Mouse (Mus musculus): Measurements from ENCODE around the gene Kcnn1. TPM values are rescaled to one million over a fixed set of nuclear protein-coding genes. Genes with fewer than 3 reads are reported as not detected.

Gene Kcnn1
- total and polyA plus RNA-seq, 2 experiments, result 6.2 to 8.4 TPM

- 1% methylated on average over 46 of the region's 46 CpGs for WGBS
- peak within 1 kb of the TSS; percentile 82 for H3K9ac ChIP-seq (ENCODE audit: low read depth, low read length)
- H3K27ac ChIP-seq (replicated peaks; ENCODE audit: insufficient read depth, low read depth, low read length), result peak within 1 kb of the TSS; percentile 43
- no peaks in the 10 kb centered on the region for H3K27me3 ChIP-seq (ENCODE audit: control insufficient read depth, insufficient read depth, low read length)
- 0 out of 2 replicates have a peak, but pooled peaks cover 2% of the 10 kb centered on the region for H3K4me1 ChIP-seq (ENCODE audit: control insufficient read depth, insufficient read depth, low read length)
- peak within 1 kb of the TSS; percentile 78 for H3K4me3 ChIP-seq (ENCODE audit: insufficient read depth, low read depth, low read length)
- TF ChIP-seq CTCF (IDR thresholded peaks at IDR 0.05; ENCODE audit: low read depth, low read length) (peak; percentile 90), POLR2A (IDR thresholded peaks at IDR 0.05; ENCODE audit: extremely low read depth, insufficient read depth, low read length) (0 out of 2 replicates have a peak, but pooled peaks have one; percentile 29)
- H3K36me3 ChIP-seq (ENCODE audit: control insufficient read depth, insufficient read depth, low read length), result no peaks in the 10 kb centered on the region
- DNase-seq (ENCODE audit: extremely low read depth, low read depth, low spot score), result peak; percentile 74
- no peaks in the 10 kb centered on the region for H3K79me2 ChIP-seq (ENCODE audit: control insufficient read depth, insufficient read depth, low read length)
Measured at GRCm38 (mm10) chr8:70873364-70873985, 10.4 kb upstream of the Kcnn1 start, which contains the start of gene Ccdc124. TSS of gene Ccdc124 (minus strand) at chr8:70873935.

DNA sequence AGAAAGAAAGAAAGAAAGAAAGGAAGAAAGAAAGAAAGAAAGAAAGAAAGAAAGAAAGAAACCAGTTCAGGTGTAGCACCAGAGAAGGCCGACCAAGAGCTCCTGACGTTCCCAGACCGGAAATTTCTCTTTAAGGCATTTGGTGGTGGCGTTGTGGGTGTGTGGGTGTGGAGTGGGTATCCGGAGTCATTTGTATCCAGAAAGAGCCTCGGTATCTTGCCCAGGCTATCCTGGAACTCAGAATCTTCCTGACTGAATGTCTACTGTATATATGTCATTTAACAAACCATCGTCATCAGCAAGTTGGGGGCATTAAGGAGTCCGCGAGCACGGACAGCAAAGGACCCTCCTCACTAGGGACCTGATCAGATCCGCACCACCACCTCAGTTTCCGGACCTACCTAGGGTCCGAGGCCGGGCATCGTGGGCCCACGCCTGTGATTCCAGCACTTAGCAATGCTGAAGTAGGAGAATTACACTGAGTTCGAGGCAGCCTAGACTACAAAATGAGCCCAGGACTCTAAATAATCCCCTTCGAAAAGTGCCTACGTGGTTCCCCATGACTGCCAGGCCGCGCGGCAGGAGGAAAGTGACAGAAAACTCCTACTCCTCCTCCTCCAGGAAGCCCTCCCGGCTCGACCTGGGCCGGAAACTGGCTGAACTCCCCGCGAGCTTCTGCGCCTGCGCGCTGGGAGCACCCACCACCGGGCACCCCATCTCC is 9.7 kb upstream of the Kcnn1 start:
- Histone ChIP-seq H3K27ac (replicated peaks; ENCODE audit: insufficient read depth, low read depth, low read length) (no peak overlapping the region; the same call in 1 of the 2 replicates), H3K4me1 (ENCODE audit: control insufficient read depth, insufficient read depth, low read length) (0 out of 2 replicates have a peak, but pooled peaks cover 2% of the 10 kb centered on the region), H3K36me3 (ENCODE audit: control insufficient read depth, insufficient read depth, low read length) (no peaks in the 10 kb centered on the region), H3K79me2 (ENCODE audit: control insufficient read depth, insufficient read depth, low read length) (no peaks in the 10 kb centered on the region), H3K4me3 (ENCODE audit: insufficient read depth, low read depth, low read length) (peak overlapping the region; percentile 78), H3K27me3 (ENCODE audit: control insufficient read depth, insufficient read depth, low read length) (no peaks in the 10 kb centered on the region), H3K9ac (ENCODE audit: low read depth, low read length) (peak overlapping the region; percentile 82)
- 4% methylated on average over 31 of the region's 31 CpGs for WGBS
- no peak for TF ChIP-seq POLR2A (IDR thresholded peaks at IDR 0.05; ENCODE audit: extremely low read depth, insufficient read depth, low read length)
- no peak for TF ChIP-seq CTCF (IDR thresholded peaks at IDR 0.05; ENCODE audit: low read depth, low read length)
- DNase-seq (ENCODE audit: extremely low read depth, low read depth, low spot score), result peak; percentile 34

DNA sequence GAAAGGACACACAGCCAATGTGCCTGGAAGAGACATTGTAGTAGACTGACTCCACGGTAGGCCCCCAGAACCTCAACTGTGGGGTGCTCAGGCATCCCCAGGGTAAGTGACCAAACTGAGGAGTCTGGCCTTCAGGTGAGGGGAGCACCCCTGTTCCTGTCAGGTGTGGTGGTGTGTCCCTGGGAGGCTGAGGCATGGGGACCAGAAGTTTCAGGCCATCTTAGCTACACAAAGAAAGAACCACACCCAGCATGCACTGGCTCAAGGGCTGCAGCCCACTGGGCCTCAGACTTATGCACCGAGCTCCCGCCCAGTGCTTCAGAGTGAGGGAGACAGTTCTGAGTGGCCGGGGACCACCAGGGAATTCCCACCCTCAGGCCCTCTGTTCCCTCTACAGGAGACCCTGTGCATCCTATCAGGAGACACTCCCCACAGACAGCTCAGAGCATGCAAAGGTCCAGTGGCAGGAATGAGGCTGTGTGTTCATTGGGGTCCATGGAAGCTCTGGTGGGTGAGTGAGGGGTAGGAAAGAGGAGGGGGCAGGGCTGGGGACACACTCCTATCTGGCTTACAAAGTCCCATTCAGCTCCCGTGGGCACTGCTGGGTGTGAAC is 8.2 kb upstream of the Kcnn1 start:
- Histone ChIP-seq H3K27me3 (ENCODE audit: control insufficient read depth, insufficient read depth, low read length) (no peaks in the 10 kb centered on the region), H3K79me2 (ENCODE audit: control insufficient read depth, insufficient read depth, low read length) (no peaks in the 10 kb centered on the region), H3K9ac (ENCODE audit: low read depth, low read length) (no peak overlapping the region), H3K4me3 (ENCODE audit: insufficient read depth, low read depth, low read length) (no peak overlapping the region), H3K4me1 (ENCODE audit: control insufficient read depth, insufficient read depth, low read length) (0 out of 2 replicates have a peak, but pooled peaks cover 2% of the 10 kb centered on the region), H3K36me3 (ENCODE audit: control insufficient read depth, insufficient read depth, low read length) (no peaks in the 10 kb centered on the region), H3K27ac (replicated peaks; ENCODE audit: insufficient read depth, low read depth, low read length) (no peak overlapping the region)
- TF ChIP-seq POLR2A (IDR thresholded peaks at IDR 0.05; ENCODE audit: extremely low read depth, insufficient read depth, low read length) (no peak), CTCF (IDR thresholded peaks at IDR 0.05; ENCODE audit: low read depth, low read length) (no peak)
- whole genome bisulfite sequencing, result 86% methylated on average over 5 of the region's 5 CpGs
- no peak for DNase-seq (ENCODE audit: extremely low read depth, low read depth, low spot score)

DNA sequence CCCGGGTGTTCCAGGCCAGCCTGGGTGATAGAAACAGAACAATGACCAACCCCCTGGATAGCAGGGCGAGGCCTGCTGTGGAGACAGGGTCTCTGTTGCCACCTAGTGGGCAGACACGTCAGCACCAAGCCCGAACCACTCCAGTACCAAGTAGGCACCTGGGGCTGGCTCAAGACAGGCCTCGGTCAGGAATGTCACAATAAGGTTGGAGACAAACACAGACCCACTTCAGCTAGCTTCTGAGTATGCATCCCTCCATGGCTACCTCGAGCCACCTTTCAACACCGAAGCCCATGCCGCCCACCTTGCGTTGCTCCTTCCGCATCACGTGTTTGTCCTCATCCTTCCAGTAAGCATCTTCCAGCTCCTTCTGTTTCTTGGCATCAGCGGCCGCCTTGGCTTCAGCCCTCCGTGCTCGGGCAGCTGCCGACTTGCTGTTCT is 6.6 kb upstream of the Kcnn1 start:
- no peak overlapping the region for H3K9ac ChIP-seq (ENCODE audit: low read depth, low read length)
- H3K79me2 ChIP-seq (ENCODE audit: control insufficient read depth, insufficient read depth, low read length), result no peaks in the 10 kb centered on the region
- H3K27me3 ChIP-seq (ENCODE audit: control insufficient read depth, insufficient read depth, low read length), result no peaks in the 10 kb centered on the region
- no peak overlapping the region for H3K4me3 ChIP-seq (ENCODE audit: insufficient read depth, low read depth, low read length)
- peak; percentile 40 for DNase-seq (ENCODE audit: extremely low read depth, low read depth, low spot score)
- no peaks in the 10 kb centered on the region for H3K36me3 ChIP-seq (ENCODE audit: control insufficient read depth, insufficient read depth, low read length)
- WGBS, result 51% methylated on average over 16 of the region's 16 CpGs
- no peak overlapping the region for H3K27ac ChIP-seq (replicated peaks; ENCODE audit: insufficient read depth, low read depth, low read length)
- H3K4me1 ChIP-seq (ENCODE audit: control insufficient read depth, insufficient read depth, low read length), result peaks cover 9% of the 10 kb centered on the region; the same call in 1 of the 2 replicates
- TF ChIP-seq CTCF (IDR thresholded peaks at IDR 0.05; ENCODE audit: low read depth, low read length), result peak; percentile 99
- no peak for TF ChIP-seq POLR2A (IDR thresholded peaks at IDR 0.05; ENCODE audit: extremely low read depth, insufficient read depth, low read length)

- DNase-seq (ENCODE audit: extremely low read depth, low read depth, low spot score), result no peak
- no peaks in the 10 kb centered on the region for H3K79me2 ChIP-seq (ENCODE audit: control insufficient read depth, insufficient read depth, low read length)
- TF ChIP-seq POLR2A (IDR thresholded peaks at IDR 0.05; ENCODE audit: extremely low read depth, insufficient read depth, low read length) (no peak), CTCF (IDR thresholded peaks at IDR 0.05; ENCODE audit: low read depth, low read length) (no peak)
- 63% methylated on average over 5 of the region's 5 CpGs for WGBS
- H3K9ac ChIP-seq (ENCODE audit: low read depth, low read length), result no peak overlapping the region
- no peaks in the 10 kb centered on the region for H3K36me3 ChIP-seq (ENCODE audit: control insufficient read depth, insufficient read depth, low read length)
- H3K4me1 ChIP-seq (ENCODE audit: control insufficient read depth, insufficient read depth, low read length), result peaks cover 9% of the 10 kb centered on the region; the same call in 1 of the 2 replicates
- H3K27me3 ChIP-seq (ENCODE audit: control insufficient read depth, insufficient read depth, low read length), result no peaks in the 10 kb centered on the region
- no peak overlapping the region for H3K27ac ChIP-seq (replicated peaks; ENCODE audit: insufficient read depth, low read depth, low read length)
- H3K4me3 ChIP-seq (ENCODE audit: insufficient read depth, low read depth, low read length), result no peak overlapping the region
Measured at GRCm38 (mm10) chr8:70869199-70869571, 6.1 kb upstream of the Kcnn1 start.
